9 mouse cellular contexts compared by ENCODE assay signal in genomic region chr1:77545722-77546121, GRCm38 (mm10). TPM values are rescaled to one million over a fixed set of nuclear protein-coding genes. Genes with fewer than 3 reads are reported as not detected.
DNase-seq lines count a peak whose midpoint lies in the region; ATAC-seq and TF ChIP-seq lines count a peak whose summit lies in the region.
"Had no signal": no experiment of that assay in that cellular context is flagged by ENCODE, and none has a peak within 500 bp of the region (broad histone marks: within the 10 kb centered on the region; RNA-seq: fewer than 3 reads in every experiment).

No protein-coding gene starts in this region.

- no peaks in the 10 kb centered on the region for H3K27me3 ChIP-seq in forebrain, postnatal 0 days (ENCODE audit: insufficient read depth, low read length)
- no peaks in the 10 kb centered on the region for H3K27me3 ChIP-seq in neural tube, embryonic 12.5 days (replicated peaks)
- no peaks in the 10 kb centered on the region for H3K27me3 ChIP-seq in kidney, embryonic 14.5 days (ENCODE audit: control insufficient read depth, insufficient read depth, low read length)
- H3K27me3 ChIP-seq in intestine, embryonic 15.5 days (replicated peaks), result no peaks in the 10 kb centered on the region

- peak overlapping the region; percentile 4; the same call in 1 of the 2 replicates for H3K4me2 ChIP-seq in forebrain, postnatal 0 days (ENCODE audit: low read depth)
- H3K4me2 ChIP-seq in neural tube, embryonic 12.5 days (replicated peaks), result peak overlapping the region; percentile 22; the same call in 1 of the 2 replicates
- H3K4me2 ChIP-seq in kidney, embryonic 14.5 days (replicated peaks; ENCODE audit: low read depth, low read length), result no peak overlapping the region
- no peak overlapping the region for H3K4me2 ChIP-seq in intestine, embryonic 15.5 days (replicated peaks)

- peaks cover 2% of the 10 kb centered on the region; the same call in 1 of the 2 replicates for H3K4me1 ChIP-seq in cortical plate, adult 2 months (ENCODE audit: control insufficient read depth, insufficient read depth, low read length)
- peaks cover 18% of the 10 kb centered on the region for H3K4me1 ChIP-seq in forebrain, postnatal 0 days (ENCODE audit: insufficient read depth)
- peaks cover 14% of the 10 kb centered on the region for H3K4me1 ChIP-seq in neural tube, embryonic 12.5 days
- H3K4me1 ChIP-seq in kidney, embryonic 14.5 days (ENCODE audit: control insufficient read depth, insufficient read depth, low read length), result no peaks in the 10 kb centered on the region
- no peaks in the 10 kb centered on the region for H3K4me1 ChIP-seq in intestine, embryonic 15.5 days (replicated peaks)

- H3K36me3 ChIP-seq in forebrain, postnatal 0 days (ENCODE audit: insufficient read depth), result no peaks in the 10 kb centered on the region
- H3K36me3 ChIP-seq in neural tube, embryonic 12.5 days, result no peaks in the 10 kb centered on the region
- no peaks in the 10 kb centered on the region for H3K36me3 ChIP-seq in kidney, embryonic 14.5 days (ENCODE audit: control insufficient read depth, insufficient read depth, low read length)
- no peaks in the 10 kb centered on the region for H3K36me3 ChIP-seq in intestine, embryonic 15.5 days

- peak; percentile 85 for DNase-seq in forebrain, postnatal 0 days
- DNase-seq in layer of hippocampus, postnatal 36 days, result peak; percentile 55 to 56
- DNase-seq in testis, postnatal 10 days (ENCODE audit: low spot score), result no peak
- no peak for DNase-seq in testis, postnatal 14 days (ENCODE audit: low spot score)

- 3% methylated on average over 6 of the region's 6 CpGs for WGBS in forebrain, postnatal 0 days
- WGBS in neural tube, embryonic 12.5 days, result 30% methylated on average over 6 of the region's 6 CpGs
- 79% methylated on average over 6 of the region's 6 CpGs for WGBS in kidney, embryonic 14.5 days
- 79% methylated on average over 6 of the region's 6 CpGs for WGBS in intestine, embryonic 15.5 days

- no peak overlapping the region for H3K9ac ChIP-seq in forebrain, postnatal 0 days
- no peak overlapping the region for H3K9ac ChIP-seq in neural tube, embryonic 12.5 days
- no peak overlapping the region for H3K9ac ChIP-seq in kidney, embryonic 14.5 days (ENCODE audit: low read depth, low read length)
- H3K9ac ChIP-seq in intestine, embryonic 15.5 days, result no peak overlapping the region

- 0 out of 2 replicates have a peak overlapping the region, but pooled peaks have one; percentile 21 for H3K27ac ChIP-seq in cortical plate, adult 2 months (ENCODE audit: insufficient read depth, low read length)
- H3K27ac ChIP-seq in forebrain, postnatal 0 days (ENCODE audit: low read depth, low read length), result 0 out of 2 replicates have a peak overlapping the region, but pooled peaks have one; percentile 35
- no peak overlapping the region for H3K27ac ChIP-seq in neural tube, embryonic 12.5 days
- H3K27ac ChIP-seq in kidney, embryonic 14.5 days (ENCODE audit: low read depth, low read length), result no peak overlapping the region
- H3K27ac ChIP-seq in intestine, embryonic 15.5 days, result no peak overlapping the region
- H3K27ac ChIP-seq: kidney, postnatal 0 days had no signal

- H3K9me3 ChIP-seq in forebrain, postnatal 0 days (ENCODE audit: low read length), result no peaks in the 10 kb centered on the region
- no peaks in the 10 kb centered on the region for H3K9me3 ChIP-seq in neural tube, embryonic 12.5 days
- H3K9me3 ChIP-seq in kidney, embryonic 14.5 days (ENCODE audit: control insufficient read depth, low read length), result no peaks in the 10 kb centered on the region
- H3K9me3 ChIP-seq in intestine, embryonic 15.5 days, result no peaks in the 10 kb centered on the region

- no peak overlapping the region for H3K4me3 ChIP-seq in cortical plate, adult 2 months (ENCODE audit: insufficient read depth, low read length)
- H3K4me3 ChIP-seq in forebrain, postnatal 0 days (ENCODE audit: low read depth, low read length), result no peak overlapping the region
- H3K4me3 ChIP-seq in neural tube, embryonic 12.5 days, result no peak overlapping the region
- H3K4me3 ChIP-seq in kidney, embryonic 14.5 days (ENCODE audit: low read length), result no peak overlapping the region
- H3K4me3 ChIP-seq in intestine, embryonic 15.5 days (replicated peaks), result no peak overlapping the region

- no peak for TF ChIP-seq POLR2A in cortical plate, adult 2 months (IDR thresholded peaks at IDR 0.05; ENCODE audit: extremely low read depth, insufficient read depth, low read length)

- TF ChIP-seq CTCF in cortical plate, adult 2 months (IDR thresholded peaks at IDR 0.05; ENCODE audit: extremely low read depth, insufficient read depth, low read length), result no peak
- peak; percentile 26; the same call in 1 of the 2 replicates for TF ChIP-seq CTCF in forebrain, postnatal 0 days (IDR thresholded peaks at IDR 0.05; ENCODE audit: low read depth)

- peak; percentile 96 for ATAC-seq in forebrain, postnatal 0 days
- ATAC-seq in neural tube, embryonic 12.5 days (ENCODE audit: low FRiP score, low read depth), result peak; percentile 85; the same call in 1 of the 2 replicates
- ATAC-seq in kidney, embryonic 14.5 days (ENCODE audit: low FRiP score, low TSS enrichment), result no peak
- no peak for ATAC-seq in intestine, embryonic 15.5 days

RNA-seq across cellular contexts. Expression of gene Epha4, which starts 30.8 kb away (rescaled TPM):
- 74.5 and 85.1 TPM in 2 replicates for polyA plus RNA-seq in cortical plate, adult 2 months (2012; rRNA removed)
- total RNA-seq in forebrain, postnatal 0 days (2014; rRNA removed), result 111 and 118 TPM in 2 replicates
- polyA plus RNA-seq in forebrain, postnatal 0 days (2015; fragmentation: Nextera tagmentation; extraction: Ambion mirVana), result 45.9 and 58.7 TPM in 2 replicates
- total RNA-seq in layer of hippocampus, postnatal 36 days (2021), result 100 to 1,000 TPM; 298 to 325 TPM
- polyA plus RNA-seq in neural tube, embryonic 12.5 days (2016; fragmentation: Nextera tagmentation; extraction: Ambion mirVana), result 27.9 and 31.6 TPM in 2 replicates
- 12.1 and 24.0 TPM in 2 replicates for polyA plus RNA-seq in kidney, embryonic 14.5 days (2014; fragmentation: Nextera tagmentation; extraction: Ambion mirVana)
- 8.7 and 10.4 TPM in 2 replicates for polyA plus RNA-seq in intestine, embryonic 15.5 days (2015; fragmentation: Nextera tagmentation; extraction: Ambion mirVana)

Comparison
In these comparisons a context has a peak if more than half of its experiments do, and no peak if none do; other contexts are left out.
1. H3K27ac ChIP-seq: peak in cortical plate, adult 2 months (single experiment) and forebrain, postnatal 0 days (single experiment); none in neural tube, embryonic 12.5 days (single experiment), kidney, embryonic 14.5 days (single experiment) and intestine, embryonic 15.5 days (single experiment).
2. ATAC-seq: peak in forebrain, postnatal 0 days (single experiment) and neural tube, embryonic 12.5 days (single experiment); none in kidney, embryonic 14.5 days (single experiment) and intestine, embryonic 15.5 days (single experiment).
3. DNase-seq: peak in forebrain, postnatal 0 days (single experiment) and layer of hippocampus, postnatal 36 days (2 of 2); none in testis, postnatal 10 days (single experiment) and testis, postnatal 14 days (single experiment).
4. H3K4me2 ChIP-seq: peak in forebrain, postnatal 0 days (single experiment) and neural tube, embryonic 12.5 days (single experiment); none in kidney, embryonic 14.5 days (single experiment) and intestine, embryonic 15.5 days (single experiment).